Mouse (Mus musculus): Measurements from ENCODE around the gene Rsrp1.

GRCm38 (mm10) chr4:134930684-134931481 is 7.5 kb downstream of the Rsrp1 start, which contains the start of gene Syf2:
- TF ChIP-seq CTCF (IDR thresholded peaks at IDR 0.05; ENCODE audit: extremely low read depth, insufficient read depth, insufficient read length, insufficient replicate concordance) (no peak), POLR2A (IDR thresholded peaks at IDR 0.05; ENCODE audit: low read depth, low read length) (no peak; the same call in 1 of the 2 replicates)

Measured in spleen, adult 2 months (tissue).